Mouse (Mus musculus): ENCODE data around the gene Fam171b. TPM values are rescaled to one million over a fixed set of nuclear protein-coding genes. Genes with fewer than 3 reads are reported as not detected.
A peak's percentile ranks its signal among the peaks of the same experiment; 100 is the strongest.

The Fam171b gene
- 1 to 10 TPM in 1 of 26 experiments, under 1 TPM in 3, not detected in 22; 0.08 to 1.0 (median 0.13) TPM for total RNA-seq (2018; cell fraction: chromatin; rRNA removed)
- under 1 TPM in 17 of 26 experiments, not detected in 9; 0.03 to 0.06 (median 0.04) TPM for total RNA-seq (2018; cell fraction: cytosol; rRNA removed)
- total RNA-seq (2018; cell fraction: nucleus; rRNA removed): 1 to 10 TPM in 2 of 26 experiments, under 1 TPM in 4, not detected in 20; 0.10 to 6.4 (median 0.16) TPM
- 0.09 TPM in 1 of 3 replicates, not detected in the others for polyA plus RNA-seq (2018)

DNA sequence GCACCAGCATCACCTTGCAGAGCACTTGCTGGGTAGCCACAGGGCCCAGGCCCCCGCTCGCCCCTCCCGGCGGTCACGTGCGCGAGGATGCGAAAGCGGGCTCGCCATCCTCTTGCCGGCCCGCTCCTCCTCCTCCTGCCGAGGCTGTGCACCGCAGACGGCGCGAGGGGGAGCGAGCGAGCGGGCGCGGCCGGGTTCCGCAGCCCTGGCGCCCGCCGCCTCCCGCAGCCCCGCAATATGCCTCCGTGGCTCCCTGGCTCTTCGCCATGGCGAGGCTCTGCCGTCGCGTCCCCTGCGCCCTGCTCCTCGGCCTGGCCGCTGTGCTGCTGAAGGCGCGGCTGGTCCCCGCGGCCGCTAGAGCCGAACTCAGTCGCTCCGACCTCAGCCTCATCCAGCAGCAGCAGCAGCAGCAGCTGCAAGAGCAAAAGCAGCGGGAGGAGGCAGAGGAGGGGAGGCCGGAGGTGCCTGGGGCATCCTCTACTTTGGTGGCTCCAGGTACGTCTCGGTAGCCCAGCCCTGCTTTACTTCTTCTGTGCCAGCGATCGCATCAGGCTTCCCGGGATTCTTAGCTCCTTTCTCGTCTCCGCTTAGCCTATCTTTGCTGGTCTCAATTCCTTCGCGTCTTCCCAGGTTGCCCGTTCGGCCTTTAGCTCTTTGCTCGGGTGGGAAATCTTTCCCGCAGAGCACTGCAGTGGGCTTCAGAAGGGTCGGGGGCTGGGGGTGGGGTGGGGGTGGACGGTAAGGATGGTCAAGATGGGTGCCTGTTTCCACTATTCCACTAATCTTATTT is at the start of gene Fam171b:
Gene Fam171b (plus strand): TSS at position 154 of the 790 bp plus-strand sequence.
- H3K4me3 ChIP-seq (ENCODE audit: inconsistent target): peak within 1 kb of the TSS; percentile 16; the same call in 1 of the 2 replicates
- H3K36me3 ChIP-seq (ENCODE audit: inconsistent target): no peaks in the 10 kb centered on the region
- 2% methylated on average over 63 of the region's 63 CpGs for WGBS (ENCODE audit: missing documents)
- no peaks in the 10 kb centered on the region for H3K79me2 ChIP-seq (ENCODE audit: inconsistent target)
- no peak within 1 kb of the TSS for H3K27ac ChIP-seq

DNA sequence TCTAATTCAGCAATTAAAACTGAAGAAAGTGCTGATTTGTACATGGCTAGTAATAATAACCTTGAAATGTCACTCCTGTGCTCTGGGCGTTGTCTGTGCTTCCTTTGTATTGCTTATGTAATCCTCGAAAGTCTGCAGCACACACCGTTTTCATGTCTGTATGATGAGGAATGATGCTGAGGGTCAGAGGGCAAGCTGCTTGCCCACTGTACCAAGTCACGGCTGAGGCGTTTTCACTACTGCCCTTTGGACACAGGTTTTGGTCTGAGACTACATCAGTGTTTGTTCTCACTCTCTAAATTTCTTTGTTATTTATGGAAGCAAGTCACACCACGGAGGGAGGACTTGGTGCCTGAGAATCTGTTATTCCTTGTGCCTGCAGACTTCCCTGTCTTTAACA is 46.4 kb upstream of the Fam171b start:
- Histone ChIP-seq H3K27ac (no peak overlapping the region), H3K36me3 (ENCODE audit: inconsistent target) (peaks cover 51% of the 10 kb centered on the region), H3K79me2 (ENCODE audit: inconsistent target) (peaks cover 11% of the 10 kb centered on the region), H3K4me3 (ENCODE audit: inconsistent target) (no peak overlapping the region)
- 89% methylated on average over 6 of the region's 6 CpGs for WGBS (ENCODE audit: missing documents)

DNA sequence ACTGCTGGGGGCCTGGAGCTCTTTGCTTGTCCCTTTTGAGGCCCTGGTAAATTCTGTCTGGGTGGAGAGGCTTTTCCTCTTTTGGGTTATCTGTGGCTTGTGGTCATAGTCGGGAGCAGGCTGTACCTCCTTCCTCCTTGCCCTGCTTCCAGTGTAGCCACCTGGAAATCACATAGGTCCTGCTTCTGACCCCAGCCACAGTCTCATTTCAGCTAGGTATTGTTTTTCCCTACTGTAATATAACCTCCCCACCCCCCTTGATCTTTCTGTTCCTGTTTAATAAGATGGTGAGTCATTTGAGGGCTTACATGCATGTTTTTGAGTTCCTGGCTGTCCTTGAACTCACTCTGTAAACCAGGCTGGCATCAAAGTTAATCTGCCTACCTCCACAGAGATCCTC is 45.6 kb upstream of the Fam171b start:
- H3K4me3 ChIP-seq (ENCODE audit: inconsistent target): no peak overlapping the region
- no peak overlapping the region for H3K27ac ChIP-seq
- peaks cover 56% of the 10 kb centered on the region for H3K36me3 ChIP-seq (ENCODE audit: inconsistent target)
- H3K79me2 ChIP-seq (ENCODE audit: inconsistent target): peaks cover 2% of the 10 kb centered on the region; the same call in 1 of the 2 replicates
- WGBS (ENCODE audit: missing documents): 10% methylated on average over 1 of the region's 1 CpGs

DNA sequence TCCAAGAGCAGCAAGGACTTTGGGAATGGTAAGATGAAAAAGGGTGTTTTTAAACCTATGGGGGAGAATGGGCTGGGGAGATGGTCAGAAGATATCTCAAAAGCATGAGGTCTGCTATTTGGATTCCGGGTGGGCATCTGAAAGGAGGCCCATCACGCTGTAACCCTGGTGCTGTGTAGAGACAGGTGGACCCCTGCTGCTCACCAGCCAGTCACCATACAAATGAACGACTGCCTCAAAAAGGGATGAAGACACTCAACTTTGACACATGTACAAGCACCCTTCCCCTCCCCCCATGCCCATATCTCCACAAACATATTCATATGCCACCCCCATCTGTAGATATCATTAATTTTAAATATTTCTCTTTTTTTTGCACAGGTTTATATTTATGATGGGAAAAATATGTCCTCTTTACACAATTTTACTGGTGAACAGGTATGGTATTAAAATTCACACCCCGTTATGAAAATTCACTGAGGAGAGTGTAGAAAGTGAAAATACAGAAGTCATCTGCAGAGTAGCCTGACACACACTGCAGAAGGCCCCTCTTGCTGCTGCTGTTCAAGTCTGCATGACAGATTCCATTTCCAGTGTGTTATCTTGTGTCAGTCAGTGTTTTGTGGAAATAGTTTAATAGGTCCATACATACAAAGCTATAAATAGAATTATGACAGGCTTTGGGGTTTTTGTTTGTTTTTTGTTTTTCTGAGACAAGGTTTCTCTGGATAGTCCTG is 44.0 kb upstream of the Fam171b start:
- Histone ChIP-seq H3K79me2 (ENCODE audit: inconsistent target) (no peaks in the 10 kb centered on the region), H3K27ac (no peak overlapping the region), H3K4me3 (ENCODE audit: inconsistent target) (no peak overlapping the region), H3K36me3 (ENCODE audit: inconsistent target) (peaks cover 66% of the 10 kb centered on the region)
- 85% methylated on average over 4 of the region's 4 CpGs for WGBS (ENCODE audit: missing documents)

DNA sequence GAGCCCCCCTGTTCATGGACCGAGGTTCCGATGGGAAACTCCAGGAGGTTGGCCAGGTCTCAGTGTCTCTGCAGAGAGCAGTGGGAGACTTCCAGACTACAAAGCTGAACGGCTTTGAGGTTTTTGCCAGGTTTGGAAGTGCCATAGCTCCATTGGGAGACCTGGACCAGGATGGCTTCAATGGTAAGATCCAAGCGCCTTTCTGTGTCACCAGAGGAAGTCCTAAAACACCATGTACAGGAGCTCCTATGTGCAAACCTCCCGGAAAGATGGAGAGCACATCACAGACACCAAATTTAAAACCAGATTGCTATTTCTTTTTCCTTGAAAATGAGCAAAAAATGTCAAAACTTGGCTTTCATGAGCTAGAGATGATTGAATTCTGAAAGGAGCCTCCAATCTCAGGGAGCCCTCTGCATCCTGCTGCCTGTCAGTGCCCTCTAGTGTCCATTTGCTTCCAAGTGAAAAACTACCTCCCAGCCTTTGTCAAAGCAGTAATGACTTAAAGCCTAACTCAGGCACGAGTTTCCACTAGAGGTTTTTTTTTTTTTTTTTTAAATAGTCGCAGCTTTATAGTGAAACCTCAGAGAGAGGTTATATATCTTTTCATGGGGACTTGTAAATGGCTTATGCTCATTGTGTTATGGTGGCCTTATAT is 41.2 kb upstream of the Fam171b start:
- no peak overlapping the region for H3K27ac ChIP-seq
- no peaks in the 10 kb centered on the region for H3K79me2 ChIP-seq (ENCODE audit: inconsistent target)
- H3K36me3 ChIP-seq (ENCODE audit: inconsistent target): peaks cover 73% of the 10 kb centered on the region
- WGBS (ENCODE audit: missing documents): 66% methylated on average over 7 of the region's 7 CpGs
- H3K4me3 ChIP-seq (ENCODE audit: inconsistent target): no peak overlapping the region

DNA sequence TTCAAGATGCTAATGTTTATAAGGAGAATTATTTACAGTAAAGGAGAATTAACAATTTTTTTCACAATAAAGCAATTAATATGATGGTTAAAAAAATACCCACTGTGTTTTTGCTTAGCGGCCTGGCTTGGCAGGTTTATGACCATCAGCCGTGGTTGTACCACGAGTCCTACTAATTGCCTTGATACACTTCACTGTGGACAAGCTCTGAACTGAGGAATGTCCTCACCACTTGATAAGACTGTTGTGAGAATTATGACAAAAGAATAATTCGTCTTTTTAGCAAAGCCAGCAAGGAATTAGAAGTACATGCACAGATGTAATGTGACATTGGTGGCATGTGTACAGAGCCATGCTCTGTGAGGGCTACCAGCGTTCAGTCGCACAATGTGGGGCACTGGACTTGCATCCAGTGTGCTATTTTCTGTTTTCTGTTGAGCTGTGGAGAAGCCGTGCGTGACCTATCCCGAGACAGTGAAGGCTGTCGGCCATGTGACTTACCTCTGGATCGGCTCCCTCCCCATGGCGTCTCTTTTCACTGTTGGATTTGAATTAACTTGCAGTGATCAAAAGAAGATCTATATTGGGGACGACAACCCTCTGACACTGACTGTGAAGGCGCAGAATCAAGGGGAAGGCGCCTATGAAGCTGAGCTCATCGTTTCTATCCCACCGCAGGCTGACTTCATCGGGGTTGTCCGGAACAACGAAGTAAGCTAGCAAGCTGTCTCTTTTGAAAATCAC is 20.9 kb upstream of the Fam171b start:
- H3K36me3 ChIP-seq (ENCODE audit: inconsistent target): peaks cover 87% of the 10 kb centered on the region
- 95% methylated on average over 20 of the region's 20 CpGs for WGBS (ENCODE audit: missing documents)
- H3K79me2 ChIP-seq (ENCODE audit: inconsistent target): no peaks in the 10 kb centered on the region
- H3K27ac ChIP-seq: no peak overlapping the region
- H3K4me3 ChIP-seq (ENCODE audit: inconsistent target): no peak overlapping the region

DNA sequence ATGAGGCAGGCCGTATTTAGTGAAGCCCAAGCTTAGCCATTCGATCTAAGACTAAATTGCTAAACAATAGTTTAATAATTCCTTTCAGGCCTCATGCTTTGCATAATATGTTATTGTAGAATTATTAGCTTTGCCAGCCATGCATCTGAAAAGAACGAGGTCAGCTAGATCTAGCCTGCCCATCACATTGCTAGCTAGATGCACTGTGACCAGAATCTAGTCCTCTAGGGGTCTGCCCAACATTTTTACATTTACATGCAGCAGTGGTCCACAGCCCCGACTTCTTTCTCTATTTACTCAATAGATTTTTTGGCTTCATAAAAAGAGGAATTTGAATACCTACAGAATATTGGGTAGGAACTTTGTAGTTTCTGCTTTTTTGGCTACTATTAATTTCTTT is 20.3 kb upstream of the Fam171b start:
- Histone ChIP-seq H3K4me3 (ENCODE audit: inconsistent target) (no peak overlapping the region), H3K79me2 (ENCODE audit: inconsistent target) (no peaks in the 10 kb centered on the region), H3K36me3 (ENCODE audit: inconsistent target) (peaks cover 87% of the 10 kb centered on the region), H3K27ac (no peak overlapping the region)
- WGBS (ENCODE audit: missing documents): 93% methylated on average over 4 of the region's 4 CpGs

DNA sequence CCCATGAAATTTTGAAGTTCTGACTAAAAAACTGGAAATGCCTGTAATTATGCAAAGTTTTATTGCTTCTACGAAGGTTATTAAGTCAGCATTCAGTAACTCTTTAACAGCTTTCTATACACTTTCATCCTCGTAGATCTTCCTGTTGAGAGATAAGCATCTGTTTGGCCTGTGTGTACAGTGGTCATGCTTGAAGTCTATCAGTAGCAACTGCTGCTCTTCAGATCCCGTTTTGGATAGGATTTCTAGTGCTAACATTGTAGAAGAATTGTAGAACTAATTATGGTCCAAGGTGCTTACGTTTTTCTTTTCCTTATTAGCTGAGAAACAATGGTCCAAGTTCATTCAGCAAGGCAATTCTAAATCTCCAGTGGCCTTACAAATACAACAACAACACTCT is 16.7 kb upstream of the Fam171b start:
- Histone ChIP-seq H3K4me3 (ENCODE audit: inconsistent target) (no peak overlapping the region), H3K27ac (no peak overlapping the region), H3K79me2 (ENCODE audit: inconsistent target) (no peaks in the 10 kb centered on the region), H3K36me3 (ENCODE audit: inconsistent target) (peaks cover 88% of the 10 kb centered on the region)
- WGBS (ENCODE audit: missing documents): 70% methylated on average over 4 of the region's 4 CpGs

DNA sequence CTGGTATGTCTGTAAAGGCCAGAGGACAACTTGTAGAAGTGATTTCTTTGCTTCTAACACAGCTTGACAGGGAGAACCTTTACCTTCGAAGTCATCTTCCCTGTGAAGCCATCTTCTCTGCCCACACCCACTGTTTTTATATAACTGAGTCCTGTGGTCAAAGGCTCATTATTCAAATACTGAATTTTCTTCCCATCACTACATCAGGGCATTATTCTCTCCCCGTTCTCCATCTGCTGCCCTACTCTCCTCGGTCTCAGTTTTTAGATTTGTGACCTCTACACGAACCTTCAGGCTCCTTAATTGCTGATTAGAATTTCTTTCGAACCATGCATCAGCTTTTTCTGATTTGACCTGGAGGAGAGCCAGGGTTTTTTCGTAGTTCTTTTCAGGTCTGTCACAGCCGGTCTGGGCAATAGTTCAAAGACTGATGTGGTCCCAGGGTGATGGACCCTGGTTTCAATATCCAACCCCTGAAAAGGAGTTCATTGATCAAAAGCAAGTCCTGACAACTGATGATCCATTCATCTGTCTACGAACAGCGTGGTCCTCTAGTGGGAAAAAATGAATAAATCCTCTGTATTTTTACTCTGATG is 14.4 kb upstream of the Fam171b start:
- peaks cover 89% of the 10 kb centered on the region for H3K36me3 ChIP-seq (ENCODE audit: inconsistent target)
- 92% methylated on average over 9 of the region's 9 CpGs for WGBS (ENCODE audit: missing documents)
- no peaks in the 10 kb centered on the region for H3K79me2 ChIP-seq (ENCODE audit: inconsistent target)
- no peak overlapping the region for H3K27ac ChIP-seq
- no peak overlapping the region for H3K4me3 ChIP-seq (ENCODE audit: inconsistent target)

DNA sequence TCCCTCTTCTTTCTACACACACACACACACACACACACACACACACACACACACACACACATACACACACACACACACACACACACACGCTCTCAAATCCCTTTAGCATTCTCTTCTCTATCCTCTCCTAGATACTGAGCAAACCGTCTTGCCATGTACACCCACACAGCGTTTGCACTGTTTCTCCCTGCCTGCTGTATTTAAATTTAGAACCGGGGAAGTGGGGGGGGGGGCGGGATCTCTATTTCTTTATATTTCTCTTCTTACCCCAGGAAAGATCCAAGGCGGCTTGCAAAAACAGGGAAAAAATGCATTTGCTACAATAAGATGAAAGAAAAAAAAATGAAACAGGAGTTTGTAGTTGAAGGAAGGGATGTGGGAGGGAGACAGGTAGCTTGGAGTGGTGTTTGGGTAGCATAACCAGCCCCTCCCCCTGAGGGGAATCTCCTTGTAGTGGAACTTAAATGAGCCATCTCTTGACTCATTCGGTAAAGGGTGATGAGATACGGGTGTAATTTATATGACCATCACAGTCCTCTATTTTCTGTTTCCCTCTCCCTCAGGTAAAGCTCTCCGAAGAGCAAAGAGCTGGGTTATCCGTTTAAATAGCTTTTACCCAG is 947 bp downstream of the Fam171b start:
- Histone ChIP-seq H3K4me3 (ENCODE audit: inconsistent target) (no peak overlapping the region), H3K79me2 (ENCODE audit: inconsistent target) (no peaks in the 10 kb centered on the region), H3K27ac (no peak overlapping the region), H3K36me3 (ENCODE audit: inconsistent target) (no peaks in the 10 kb centered on the region)
- WGBS (ENCODE audit: missing documents): 46% methylated on average over 9 of the region's 10 CpGs

DNA sequence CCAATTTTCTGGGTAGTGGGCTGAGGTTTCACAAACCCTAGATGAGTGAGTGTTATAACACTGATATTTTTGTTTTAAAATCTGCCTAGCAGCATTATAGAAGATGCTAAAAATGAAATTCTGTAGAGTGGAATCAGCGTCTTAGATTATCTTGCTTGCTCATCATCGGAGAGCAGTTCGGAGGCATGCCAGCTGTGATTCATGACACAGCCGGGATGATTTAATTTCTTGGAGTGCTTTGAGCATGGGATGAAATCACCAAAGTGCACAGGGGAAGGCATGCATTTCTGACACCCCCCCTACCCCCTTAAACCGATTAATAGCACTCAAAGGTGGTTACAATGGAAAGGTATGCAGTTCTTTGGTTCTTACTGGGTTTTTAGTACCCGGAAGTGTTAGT is 1.6 kb downstream of the Fam171b start:
- H3K79me2 ChIP-seq (ENCODE audit: inconsistent target): no peaks in the 10 kb centered on the region
- H3K4me3 ChIP-seq (ENCODE audit: inconsistent target): no peak overlapping the region
- 69% methylated on average over 6 of the region's 6 CpGs for WGBS (ENCODE audit: missing documents)
- no peaks in the 10 kb centered on the region for H3K36me3 ChIP-seq (ENCODE audit: inconsistent target)
- no peak overlapping the region for H3K27ac ChIP-seq

DNA sequence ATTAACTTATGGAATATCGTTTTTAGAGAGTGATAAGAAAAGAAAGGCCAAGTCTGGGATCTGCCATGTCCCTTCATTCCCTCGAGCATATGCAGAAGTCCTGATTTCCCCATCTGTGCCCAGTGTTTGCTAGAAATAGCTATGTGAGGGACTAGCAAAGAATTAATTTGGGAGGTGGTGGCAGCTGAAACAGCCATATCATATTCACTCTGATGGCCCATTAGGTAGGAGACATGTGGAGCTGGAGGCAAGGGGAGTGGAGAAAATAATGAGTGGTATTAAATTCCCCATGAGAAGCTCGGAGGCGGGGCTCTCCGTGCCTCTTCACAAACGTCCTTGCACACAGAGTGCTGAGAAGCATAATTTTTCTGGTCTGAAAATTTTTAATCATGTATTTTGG is 3.7 kb downstream of the Fam171b start:
- WGBS (ENCODE audit: missing documents): 92% methylated on average over 6 of the region's 6 CpGs
- H3K79me2 ChIP-seq (ENCODE audit: inconsistent target): no peaks in the 10 kb centered on the region
- H3K4me3 ChIP-seq (ENCODE audit: inconsistent target): no peak overlapping the region

DNA sequence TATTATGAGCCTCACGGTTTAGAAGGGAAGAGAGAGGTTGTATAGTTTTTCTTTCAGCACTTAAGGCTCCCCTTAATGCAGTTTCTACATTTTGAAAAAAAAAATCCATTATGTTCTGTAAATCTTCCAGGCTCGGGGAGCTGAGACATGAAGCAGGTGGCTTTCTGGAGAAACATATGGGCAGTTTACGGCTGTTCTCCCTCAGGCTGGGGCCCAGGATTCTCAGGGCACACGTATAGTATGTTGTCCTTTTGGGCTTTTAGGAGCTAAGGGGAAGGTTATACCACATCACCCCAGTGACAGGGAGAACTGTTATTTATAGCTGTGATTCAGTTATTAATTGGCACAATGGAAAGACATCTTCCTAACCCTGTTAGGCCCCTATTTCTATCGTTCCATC is 12.7 kb downstream of the Fam171b start:
- Histone ChIP-seq H3K36me3 (ENCODE audit: inconsistent target) (no peaks in the 10 kb centered on the region), H3K4me3 (ENCODE audit: inconsistent target) (no peak overlapping the region), H3K27ac (no peak overlapping the region), H3K79me2 (ENCODE audit: inconsistent target) (no peaks in the 10 kb centered on the region)
- WGBS (ENCODE audit: missing documents): 89% methylated on average over 5 of the region's 5 CpGs

More for the DNA sequence above, 3.7 kb downstream of the Fam171b start:
- Histone ChIP-seq H3K36me3 (ENCODE audit: inconsistent target) (no peaks in the 10 kb centered on the region), H3K27ac (no peak overlapping the region)
